Mouse (Mus musculus) ES-Bruce4 (cell line): ENCODE measurements around the gene Ccdc36.

Source experiments
- CTCF ChIP-seq: IDR thresholded peaks from one replicate; pipeline ENCODE4 v1.8.1; 2011; ENCODE audit warnings: low read depth, low read length
- EP300 ChIP-seq: IDR thresholded peaks from 2 replicates; pipeline ENCODE4 v1.6.1; 2011; ENCODE audit warnings: low read depth, low read length; ENCODE audit not compliant: insufficient read depth
- POLR2A ChIP-seq: IDR thresholded peaks from one replicate; pipeline ENCODE4 v1.8.1; 2011; ENCODE audit warnings: low read length; ENCODE audit not compliant: insufficient read depth

DNA sequence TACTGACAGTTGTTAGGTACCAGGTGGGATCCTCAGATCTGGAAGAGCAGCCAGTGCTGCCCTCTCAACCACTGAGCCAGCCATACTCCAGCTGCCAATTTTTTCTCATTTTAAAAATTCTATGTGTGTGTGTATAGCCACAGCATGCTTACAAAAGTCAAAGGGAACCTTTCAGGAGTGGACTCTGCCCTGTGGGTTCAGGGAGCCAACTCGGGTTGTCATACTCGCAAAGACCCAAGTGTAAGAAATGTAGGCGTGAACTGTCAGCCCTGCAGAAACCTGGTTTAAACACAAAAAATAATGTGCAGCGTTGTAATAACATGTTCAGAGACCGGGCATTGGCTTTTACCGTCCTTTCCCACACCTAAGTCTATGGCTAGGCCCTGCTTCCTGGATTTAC lies 34.1 kb downstream of the Ccdc36 start:
- TF ChIP-seq EP300: no peak
- no peak for TF ChIP-seq CTCF
- TF ChIP-seq POLR2A: no peak
